8 mouse cellular contexts compared by ENCODE assay signal in the genomic region with DNA sequence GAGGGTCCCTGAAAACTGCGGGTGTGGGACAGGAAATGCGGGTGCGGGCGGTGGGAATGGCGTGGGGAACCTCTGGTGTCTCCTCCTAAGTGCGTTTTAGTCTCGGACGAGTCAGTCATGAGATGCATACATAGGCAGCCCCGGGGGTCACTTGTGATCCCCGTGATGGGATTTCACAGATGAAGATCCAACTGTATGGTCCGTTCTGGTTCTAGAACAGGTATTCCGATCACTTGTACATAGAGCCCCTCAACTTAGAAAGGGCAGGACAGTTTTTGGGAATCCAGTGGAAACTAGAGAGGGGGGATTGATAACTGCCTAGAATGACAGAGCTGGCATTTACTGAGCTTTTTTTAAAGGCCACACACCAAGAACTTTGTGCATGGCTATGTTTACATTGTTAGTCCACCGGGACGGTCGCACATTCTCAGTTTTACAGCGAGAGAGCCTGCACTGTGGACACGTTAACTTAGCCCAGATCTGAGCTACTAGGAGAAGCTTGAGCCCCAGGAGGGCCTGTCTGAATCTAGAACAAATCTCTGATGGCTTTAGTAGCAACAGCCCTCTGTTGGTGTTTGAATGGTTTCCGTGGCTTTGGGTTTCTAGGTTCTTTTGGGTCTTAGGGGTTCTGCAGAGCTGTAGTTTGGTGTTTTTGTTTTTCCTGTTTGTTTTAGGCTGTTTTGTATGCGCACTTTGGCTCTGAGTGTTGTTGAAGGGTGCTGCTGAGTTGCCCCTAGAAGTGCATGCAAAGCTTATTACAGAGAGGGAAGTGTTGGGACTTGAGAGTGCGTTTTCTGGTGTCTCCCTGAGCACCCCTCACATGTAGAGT. TPM values are rescaled to one million over a fixed set of nuclear protein-coding genes. Genes with fewer than 3 reads are reported as not detected.
DNase-seq lines count a peak whose midpoint lies in the region; ATAC-seq and TF ChIP-seq lines count a peak whose summit lies in the region.

No protein-coding gene starts in this region.

- TF ChIP-seq CTCF in testis, adult 2 months (IDR thresholded peaks at IDR 0.05; ENCODE audit: control insufficient read depth, insufficient read depth, insufficient replicate concordance, low read depth, low read length): no peak

- WGBS in forebrain, embryonic 14.5 days: 2% methylated on average over 19 of the region's 20 CpGs
- under 1% methylated on average over 20 of the region's 20 CpGs for WGBS in kidney, embryonic 15.5 days

- H3K9me3 ChIP-seq in forebrain, embryonic 14.5 days (replicated peaks; ENCODE audit: control insufficient read depth, low read length): no peaks in the 10 kb centered on the region
- no peaks in the 10 kb centered on the region for H3K9me3 ChIP-seq in kidney, embryonic 15.5 days (replicated peaks)

- peak overlapping the region; percentile 98 for H3K27ac ChIP-seq in testis, adult 2 months (ENCODE audit: control insufficient read depth, insufficient read depth, low read depth, low read length)
- peak overlapping the region; percentile 98 for H3K27ac ChIP-seq in forebrain, embryonic 14.5 days (ENCODE audit: low read depth, low read length)
- peak overlapping the region; percentile 97 for H3K27ac ChIP-seq in kidney, embryonic 15.5 days

- peak overlapping the region; percentile 97 for H3K9ac ChIP-seq in forebrain, embryonic 14.5 days (ENCODE audit: low read length)
- H3K9ac ChIP-seq in kidney, embryonic 15.5 days: peak overlapping the region; percentile 95

- DNase-seq in CD4-positive, CD25-positive, alpha-beta regulatory T cell, adult 2 months (ENCODE audit: low read depth, low spot score): peak; percentile 18
- DNase-seq in testis, postnatal 14 days (ENCODE audit: low spot score): no peak
- peak; percentile 28 for DNase-seq in forebrain, embryonic 14.5 days (ENCODE audit: low spot score)
- DNase-seq in mesoderm, embryonic 11.5 days (ENCODE audit: low read depth, low spot score): peak; percentile 28
- DNase-seq in urinary bladder, postnatal 4 days (ENCODE audit: low spot score in 2 of 2): no peak

- H3K36me3 ChIP-seq in testis, adult 2 months (ENCODE audit: control insufficient read depth, insufficient read depth, low read length): no peaks in the 10 kb centered on the region
- no peaks in the 10 kb centered on the region for H3K36me3 ChIP-seq in forebrain, embryonic 14.5 days (ENCODE audit: control insufficient read depth, insufficient read depth, low read length)
- H3K36me3 ChIP-seq in kidney, embryonic 15.5 days: no peaks in the 10 kb centered on the region

- H3K4me2 ChIP-seq in forebrain, embryonic 14.5 days (ENCODE audit: low read length): peak overlapping the region; percentile 56
- peak overlapping the region; percentile 74 for H3K4me2 ChIP-seq in kidney, embryonic 15.5 days

- no peak for TF ChIP-seq POLR2A in testis, adult 2 months (IDR thresholded peaks at IDR 0.05; ENCODE audit: control insufficient read depth, low read depth, low read length)

- ATAC-seq in CD4-positive, CD25-positive, alpha-beta regulatory T cell, adult 4 months: no peak
- no peak; the same call in 1 of the 2 replicates for ATAC-seq in forebrain, embryonic 14.5 days
- ATAC-seq in kidney, embryonic 15.5 days (replicated peaks; ENCODE audit: low FRiP score): 0 out of 2 replicates have a peak, but pooled peaks have one; percentile 0

- peaks cover 3% of the 10 kb centered on the region; the same call in 1 of the 2 replicates for H3K4me1 ChIP-seq in testis, adult 2 months (ENCODE audit: control insufficient read depth, insufficient read depth, low read length)
- H3K4me1 ChIP-seq in forebrain, embryonic 14.5 days (ENCODE audit: control insufficient read depth, insufficient read depth, low read length): peaks cover 19% of the 10 kb centered on the region
- peaks cover 32% of the 10 kb centered on the region for H3K4me1 ChIP-seq in kidney, embryonic 15.5 days

- H3K27me3 ChIP-seq in testis, adult 2 months (ENCODE audit: control insufficient read depth, insufficient read depth, low read length): no peaks in the 10 kb centered on the region
- H3K27me3 ChIP-seq in forebrain, embryonic 14.5 days (replicated peaks; ENCODE audit: control insufficient read depth, insufficient read depth, low read length): no peaks in the 10 kb centered on the region
- no peaks in the 10 kb centered on the region for H3K27me3 ChIP-seq in kidney, embryonic 15.5 days

- H3K4me3 ChIP-seq in testis, adult 2 months (ENCODE audit: control insufficient read depth, low read depth, low read length): peak overlapping the region; percentile 95
- peak overlapping the region; percentile 99 for H3K4me3 ChIP-seq in forebrain, embryonic 14.5 days (ENCODE audit: low read depth, low read length)
- H3K4me3 ChIP-seq in kidney, embryonic 15.5 days (replicated peaks): peak overlapping the region; percentile 96

RNA-seq across cellular contexts. Expression of a gene that starts 0.8 kb away (rescaled TPM):
- polyA plus RNA-seq in CD4-positive, CD25-positive, alpha-beta regulatory T cell, adult 4 months (2017; shearing (Covaris generic)): under 1 TPM; 0.65 to 0.87 TPM
- polyA plus RNA-seq in testis, adult 2 months (2012; rRNA removed): 2.6 and 3.1 TPM in 2 replicates
- 3.4 and 3.6 TPM in 2 replicates for polyA plus RNA-seq in forebrain, embryonic 14.5 days (2014; fragmentation: Nextera tagmentation; extraction: Ambion mirVana)
- polyA plus RNA-seq in kidney, embryonic 15.5 days (2015; fragmentation: Nextera tagmentation; extraction: Ambion mirVana): 3.2 and 3.7 TPM in 2 replicates

RNA-seq across cellular contexts. Expression of a gene that starts 1.0 kb away (rescaled TPM):
- 1 to 10 TPM; 3.8 to 4.7 TPM for polyA plus RNA-seq in CD4-positive, CD25-positive, alpha-beta regulatory T cell, adult 4 months (2017; shearing (Covaris generic))
- polyA plus RNA-seq in testis, adult 2 months (2012; rRNA removed): 7.5 and 12.0 TPM in 2 replicates
- 81.5 and 101 TPM in 2 replicates for polyA plus RNA-seq in forebrain, embryonic 14.5 days (2014; fragmentation: Nextera tagmentation; extraction: Ambion mirVana)
- polyA plus RNA-seq in kidney, embryonic 15.5 days (2015; fragmentation: Nextera tagmentation; extraction: Ambion mirVana): 70.2 and 71.6 TPM in 2 replicates

Comparison
In these comparisons a context has a peak if more than half of its experiments do, and no peak if none do; other contexts are left out.
1. DNase-seq: peak in CD4-positive, CD25-positive, alpha-beta regulatory T cell, adult 2 months (single experiment), forebrain, embryonic 14.5 days (single experiment) and mesoderm, embryonic 11.5 days (single experiment); none in testis, postnatal 14 days (single experiment) and urinary bladder, postnatal 4 days (0 of 2).
2. Peak in every context shown above with its lines, with median percentiles within 50 percentile points of each other: H3K27ac ChIP-seq and H3K4me3 ChIP-seq.